Mouse (Mus musculus): ENCODE measurements around the gene Spsb1. TPM values are rescaled to one million over a fixed set of nuclear protein-coding genes. Genes with fewer than 3 reads are reported as not detected.

Gene Spsb1
- total RNA-seq, 1 experiment from 2014 or later = 0.30 TPM

GRCm38 (mm10) chr4:149964770-149965169 is 9.9 kb upstream of the Spsb1 start:
- ATAC-seq (replicated peaks in 1 of 2; ENCODE audit: insufficient read depth in 1 of 2, low FRiP score in 2 of 2, low TSS enrichment in 1 of 2, low read depth in 1 of 2, poor library complexity in 2 of 2, severe bottlenecking in 2 of 2) = no peak

DNA sequence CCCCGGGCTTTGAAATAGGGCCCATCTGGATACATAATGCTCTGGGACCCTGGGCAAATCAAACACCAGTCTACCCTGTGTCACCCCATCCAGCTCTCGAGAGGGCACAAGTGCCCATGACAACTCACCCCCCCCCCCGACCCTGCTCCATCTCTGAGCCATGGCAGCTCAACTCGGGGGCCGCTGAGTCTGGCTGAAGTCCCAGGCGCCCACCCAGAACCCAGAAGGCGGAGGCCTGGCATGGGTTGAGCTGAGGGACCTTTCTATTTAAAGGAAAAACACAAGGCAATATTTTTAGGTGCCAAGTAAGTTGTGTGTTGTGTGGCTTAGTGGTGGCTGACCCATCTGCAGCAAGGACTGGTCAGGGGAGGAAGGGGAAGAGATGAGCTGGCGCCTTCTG is 9.4 kb upstream of the Spsb1 start:
- no peak for ATAC-seq (replicated peaks in 1 of 2; ENCODE audit: insufficient read depth in 1 of 2, low FRiP score in 2 of 2, low TSS enrichment in 1 of 2, low read depth in 1 of 2, poor library complexity in 2 of 2, severe bottlenecking in 2 of 2)

- no peak for ATAC-seq (replicated peaks in 1 of 2; ENCODE audit: insufficient read depth in 1 of 2, low FRiP score in 2 of 2, low TSS enrichment in 1 of 2, low read depth in 1 of 2, poor library complexity in 2 of 2, severe bottlenecking in 2 of 2)
These were observed 5.5 kb upstream of the Spsb1 start for GRCm38 (mm10) chr4:149960391-149960790.

GRCm38 (mm10) chr4:149959816-149960215 is 5.0 kb upstream of the Spsb1 start:
- no peak for ATAC-seq (replicated peaks in 1 of 2; ENCODE audit: insufficient read depth in 1 of 2, low FRiP score in 2 of 2, low TSS enrichment in 1 of 2, low read depth in 1 of 2, poor library complexity in 2 of 2, severe bottlenecking in 2 of 2)

DNA sequence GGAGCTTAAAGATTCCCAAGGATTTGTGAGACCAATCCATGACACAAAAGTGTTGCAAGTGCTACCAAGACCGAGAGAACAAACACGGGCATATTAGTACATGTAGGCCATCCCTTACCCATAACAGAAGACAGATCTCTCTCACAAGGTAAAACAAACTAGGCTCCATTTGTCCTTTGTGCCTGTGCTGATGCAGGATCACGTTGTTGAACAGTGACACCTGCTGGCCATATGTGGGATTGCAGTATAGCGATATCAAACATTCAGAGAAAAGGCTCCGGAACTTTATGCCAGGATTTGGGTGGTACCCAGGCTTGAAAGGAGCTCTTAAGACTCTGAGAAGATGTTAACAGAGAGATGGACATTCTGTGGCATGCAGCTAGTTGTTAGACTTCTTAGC is 3.7 kb upstream of the Spsb1 start:
- ATAC-seq (replicated peaks in 1 of 2; ENCODE audit: insufficient read depth in 1 of 2, low FRiP score in 2 of 2, low TSS enrichment in 1 of 2, low read depth in 1 of 2, poor library complexity in 2 of 2, severe bottlenecking in 2 of 2) = peak in 1 of 2 experiments; percentile 23; a peak in 1 of 4 replicates

GRCm38 (mm10) chr4:149956048-149956447 is 1.2 kb upstream of the Spsb1 start:
- ATAC-seq (replicated peaks in 1 of 2; ENCODE audit: insufficient read depth in 1 of 2, low FRiP score in 2 of 2, low TSS enrichment in 1 of 2, low read depth in 1 of 2, poor library complexity in 2 of 2, severe bottlenecking in 2 of 2) = no peak

DNA sequence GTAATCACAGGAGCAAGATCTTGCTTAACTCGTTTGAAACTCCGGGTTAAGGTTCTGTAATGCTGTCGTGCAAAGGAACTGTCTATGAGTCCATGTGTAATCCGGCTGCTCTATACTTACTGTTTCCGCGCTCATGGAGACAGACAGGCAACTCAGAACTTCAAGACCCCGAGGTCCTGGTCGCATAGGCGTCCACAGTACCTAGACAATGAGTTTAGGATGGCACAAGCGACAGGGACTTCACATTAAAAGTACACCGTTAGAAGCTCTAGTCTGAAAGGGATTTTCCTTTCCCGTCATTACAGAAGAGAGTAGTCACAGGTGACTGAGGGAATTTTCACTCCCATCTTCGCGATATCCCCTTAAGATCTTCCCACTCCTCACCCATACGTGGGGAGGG is 788 bp upstream of the Spsb1 start:
- no peak; a peak in 1 of 4 replicates for ATAC-seq (replicated peaks in 1 of 2; ENCODE audit: insufficient read depth in 1 of 2, low FRiP score in 2 of 2, low TSS enrichment in 1 of 2, low read depth in 1 of 2, poor library complexity in 2 of 2, severe bottlenecking in 2 of 2)

DNA sequence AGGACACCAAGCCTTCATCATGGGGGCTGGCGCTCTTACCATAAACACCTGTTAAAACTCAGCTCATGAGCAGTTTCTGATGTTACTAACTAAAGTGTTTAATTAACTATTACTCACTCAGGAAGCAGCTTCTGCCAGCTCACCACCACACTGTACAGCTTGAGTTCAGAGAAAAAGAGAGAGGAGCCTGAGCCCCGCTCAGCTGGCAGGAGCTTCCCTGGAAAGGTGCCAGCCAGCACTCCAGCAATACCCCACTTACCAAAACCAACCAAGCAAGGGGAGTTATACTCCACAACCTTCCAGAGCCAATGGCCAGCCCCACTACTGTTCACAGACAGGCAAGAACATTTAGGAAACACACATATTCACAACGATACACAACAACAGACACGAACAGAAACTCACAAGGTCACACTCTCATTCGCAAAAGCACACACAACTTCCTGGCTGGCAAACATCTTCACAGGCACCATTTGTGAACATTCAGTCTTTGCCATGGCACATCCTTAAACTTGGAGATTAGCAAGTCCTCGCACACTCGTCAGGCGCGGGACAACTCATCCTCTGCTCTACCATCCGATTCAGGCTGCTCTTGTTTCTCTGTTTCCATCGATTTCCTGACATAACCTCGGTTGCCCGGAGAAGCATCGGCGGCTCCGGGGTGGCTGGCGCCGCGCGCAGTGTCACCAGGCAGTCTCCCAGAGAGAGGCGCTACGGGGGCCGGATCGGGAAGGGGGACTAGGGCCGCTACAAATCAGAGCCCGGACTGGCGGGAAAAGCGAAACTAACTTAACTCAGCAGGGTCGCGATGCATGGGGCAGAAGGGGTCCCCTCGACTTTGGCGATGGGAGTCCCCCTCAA is 992 bp downstream of the Spsb1 start:
- no peak for ATAC-seq (replicated peaks in 1 of 2; ENCODE audit: insufficient read depth in 1 of 2, low FRiP score in 2 of 2, low TSS enrichment in 1 of 2, low read depth in 1 of 2, poor library complexity in 2 of 2, severe bottlenecking in 2 of 2)

DNA sequence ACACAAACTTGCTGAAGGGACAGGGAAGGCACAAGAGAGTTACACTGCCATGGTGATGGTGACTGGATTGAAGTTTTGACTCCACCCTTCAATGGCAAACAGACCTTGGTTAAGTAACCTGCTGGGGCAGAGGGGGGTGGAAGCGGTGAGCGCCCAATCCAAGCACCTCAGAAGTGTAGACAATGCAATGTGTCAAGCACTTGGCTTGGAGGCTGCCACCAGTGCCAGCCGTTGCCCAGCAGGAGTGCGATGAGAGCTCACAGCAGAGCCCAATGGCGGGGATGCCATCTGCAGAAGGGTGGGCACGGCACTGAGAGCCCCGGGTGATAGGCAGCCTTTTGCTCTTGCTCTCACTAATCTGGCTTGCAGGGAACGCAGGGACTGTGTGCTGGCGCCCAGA is 2.6 kb downstream of the Spsb1 start:
- ATAC-seq (replicated peaks in 1 of 2; ENCODE audit: insufficient read depth in 1 of 2, low FRiP score in 2 of 2, low TSS enrichment in 1 of 2, low read depth in 1 of 2, poor library complexity in 2 of 2, severe bottlenecking in 2 of 2) = no peak

GRCm38 (mm10) chr4:149951201-149951600 is 3.6 kb downstream of the Spsb1 start:
- no peak for ATAC-seq (replicated peaks in 1 of 2; ENCODE audit: insufficient read depth in 1 of 2, low FRiP score in 2 of 2, low TSS enrichment in 1 of 2, low read depth in 1 of 2, poor library complexity in 2 of 2, severe bottlenecking in 2 of 2)

DNA sequence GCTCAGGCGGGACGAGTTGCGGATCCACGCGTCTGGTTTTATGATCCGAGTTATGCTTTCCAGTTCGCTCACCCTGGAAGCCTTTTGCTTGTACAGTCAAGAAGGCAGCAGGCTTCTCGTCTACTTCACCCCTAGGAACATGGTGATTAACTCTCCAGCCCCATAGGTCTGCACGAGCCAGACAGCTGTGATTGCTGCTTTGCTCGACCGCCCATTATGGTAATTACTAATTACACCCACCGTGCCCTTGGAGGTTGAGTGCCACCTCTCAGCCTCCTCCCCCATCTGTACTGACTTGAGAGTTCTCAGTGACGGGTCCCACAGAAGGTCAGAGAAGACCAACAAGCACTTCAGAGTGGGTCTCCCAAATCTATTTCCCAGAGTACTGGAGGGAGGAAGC is 5.2 kb downstream of the Spsb1 start:
- no peak for ATAC-seq (replicated peaks in 1 of 2; ENCODE audit: insufficient read depth in 1 of 2, low FRiP score in 2 of 2, low TSS enrichment in 1 of 2, low read depth in 1 of 2, poor library complexity in 2 of 2, severe bottlenecking in 2 of 2)

DNA sequence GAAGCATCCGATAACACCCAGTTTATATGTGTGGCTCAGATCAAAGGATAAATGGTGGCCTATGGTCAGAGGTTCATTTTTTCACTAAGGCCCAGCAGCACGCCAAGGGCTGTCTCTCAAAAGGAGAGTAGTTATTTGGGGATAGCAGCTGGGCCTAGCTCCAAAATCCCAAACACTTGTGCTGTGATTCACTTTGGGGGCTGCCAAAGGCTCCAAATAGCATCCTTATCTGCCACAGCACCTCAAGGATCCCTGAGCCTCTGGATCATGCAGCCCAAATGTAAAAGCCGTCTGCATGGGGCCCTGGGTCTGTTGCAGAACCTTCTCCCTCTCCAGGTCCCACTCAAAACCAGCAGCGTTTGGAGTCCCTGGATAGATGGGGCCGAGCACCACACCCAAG is 6.7 kb downstream of the Spsb1 start:
- ATAC-seq (replicated peaks in 1 of 2; ENCODE audit: insufficient read depth in 1 of 2, low FRiP score in 2 of 2, low TSS enrichment in 1 of 2, low read depth in 1 of 2, poor library complexity in 2 of 2, severe bottlenecking in 2 of 2) = no peak

GRCm38 (mm10) chr4:149947396-149947795 is 7.4 kb downstream of the Spsb1 start:
- no peak for ATAC-seq (replicated peaks in 1 of 2; ENCODE audit: insufficient read depth in 1 of 2, low FRiP score in 2 of 2, low TSS enrichment in 1 of 2, low read depth in 1 of 2, poor library complexity in 2 of 2, severe bottlenecking in 2 of 2)

DNA sequence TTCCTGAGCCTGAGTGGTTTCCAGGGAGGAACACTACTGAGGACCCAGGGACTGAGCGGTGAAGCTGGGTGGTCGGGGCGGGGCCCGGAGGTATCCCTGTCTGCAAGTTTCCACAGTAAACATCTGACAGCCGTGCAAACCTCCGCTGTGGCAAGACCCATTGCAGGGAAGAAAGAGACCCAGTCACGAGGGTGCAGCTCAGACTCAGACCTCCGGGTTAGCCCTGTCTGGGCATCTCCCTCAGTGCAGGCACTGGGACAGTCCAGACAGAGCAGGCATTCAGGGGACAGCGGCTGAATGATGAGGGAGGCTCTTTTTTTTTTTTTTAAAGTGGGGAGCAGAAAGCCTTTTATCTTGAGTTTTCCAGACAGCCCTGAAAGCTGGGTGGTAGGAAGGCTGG is 9.6 kb downstream of the Spsb1 start:
- ATAC-seq (replicated peaks in 1 of 2; ENCODE audit: insufficient read depth in 1 of 2, low FRiP score in 2 of 2, low TSS enrichment in 1 of 2, low read depth in 1 of 2, poor library complexity in 2 of 2, severe bottlenecking in 2 of 2) = no peak

DNA sequence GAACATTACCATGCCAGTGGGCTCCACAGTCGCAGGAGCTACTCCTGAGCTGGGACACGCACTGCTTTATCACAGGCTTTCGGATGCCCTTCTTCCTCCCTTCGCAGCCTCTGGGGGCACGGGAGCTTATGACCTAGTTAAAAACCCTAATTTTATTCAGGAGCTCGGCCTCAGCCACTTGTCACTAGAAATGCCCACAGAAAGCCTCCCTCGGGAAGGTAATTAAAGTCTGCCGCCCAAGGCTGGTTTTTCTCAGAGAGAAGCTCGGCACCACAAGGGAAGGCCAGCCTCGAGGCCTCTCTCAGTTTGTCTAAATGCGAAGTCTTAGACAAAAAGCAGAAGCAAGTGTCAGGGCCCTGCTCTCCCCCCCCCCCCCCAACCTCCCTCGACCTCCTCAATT is 10.6 kb downstream of the Spsb1 start:
- ATAC-seq (replicated peaks in 1 of 2; ENCODE audit: insufficient read depth in 1 of 2, low FRiP score in 2 of 2, low TSS enrichment in 1 of 2, low read depth in 1 of 2, poor library complexity in 2 of 2, severe bottlenecking in 2 of 2) = peak in 1 of 2 experiments; percentile 19; a peak in 1 of 4 replicates

DNA sequence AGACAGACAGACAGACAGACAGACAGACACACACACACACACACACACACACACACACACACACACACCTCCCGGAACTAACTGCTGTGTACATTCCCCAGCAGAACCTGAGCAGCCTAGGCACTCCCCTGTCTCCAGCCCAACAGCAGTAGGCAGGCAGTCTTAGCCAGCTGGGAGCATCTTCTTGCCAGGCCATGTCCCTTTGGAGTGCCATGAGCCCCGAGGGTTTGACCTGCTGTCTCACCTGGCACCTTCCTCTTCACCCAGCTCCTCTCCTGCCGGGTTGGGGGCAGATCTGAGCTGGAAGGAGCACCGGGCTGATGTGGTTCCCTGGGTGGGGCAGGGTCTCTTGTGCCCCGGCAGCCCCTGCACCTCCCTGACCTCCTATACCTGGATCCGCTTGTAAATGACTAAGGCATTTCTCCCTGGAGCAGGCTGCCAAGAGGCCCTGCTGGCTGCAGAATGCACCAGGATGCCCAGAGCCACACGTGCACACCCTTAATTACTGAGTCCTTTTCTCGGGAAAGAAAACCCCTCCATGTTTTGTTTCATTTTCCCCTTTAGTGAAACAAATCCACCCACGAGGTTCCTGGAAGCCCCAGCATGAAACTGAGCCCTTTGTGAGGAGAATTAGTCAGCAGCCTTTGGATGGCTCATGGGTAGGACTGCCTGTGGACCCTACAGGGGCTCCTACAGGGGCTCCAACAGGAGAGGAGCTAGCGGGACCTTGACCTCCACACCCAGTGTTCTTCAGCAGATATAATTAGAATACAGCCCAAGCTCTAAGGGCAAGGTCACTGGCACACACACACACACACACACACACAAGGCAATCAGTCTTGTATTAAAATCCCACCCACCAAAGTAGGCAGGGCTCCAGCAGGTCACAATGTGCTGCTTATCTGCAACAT is 11.8 kb downstream of the Spsb1 start:
- ATAC-seq (replicated peaks in 1 of 2; ENCODE audit: insufficient read depth in 1 of 2, low FRiP score in 2 of 2, low TSS enrichment in 1 of 2, low read depth in 1 of 2, poor library complexity in 2 of 2, severe bottlenecking in 2 of 2) = no peak

DNA sequence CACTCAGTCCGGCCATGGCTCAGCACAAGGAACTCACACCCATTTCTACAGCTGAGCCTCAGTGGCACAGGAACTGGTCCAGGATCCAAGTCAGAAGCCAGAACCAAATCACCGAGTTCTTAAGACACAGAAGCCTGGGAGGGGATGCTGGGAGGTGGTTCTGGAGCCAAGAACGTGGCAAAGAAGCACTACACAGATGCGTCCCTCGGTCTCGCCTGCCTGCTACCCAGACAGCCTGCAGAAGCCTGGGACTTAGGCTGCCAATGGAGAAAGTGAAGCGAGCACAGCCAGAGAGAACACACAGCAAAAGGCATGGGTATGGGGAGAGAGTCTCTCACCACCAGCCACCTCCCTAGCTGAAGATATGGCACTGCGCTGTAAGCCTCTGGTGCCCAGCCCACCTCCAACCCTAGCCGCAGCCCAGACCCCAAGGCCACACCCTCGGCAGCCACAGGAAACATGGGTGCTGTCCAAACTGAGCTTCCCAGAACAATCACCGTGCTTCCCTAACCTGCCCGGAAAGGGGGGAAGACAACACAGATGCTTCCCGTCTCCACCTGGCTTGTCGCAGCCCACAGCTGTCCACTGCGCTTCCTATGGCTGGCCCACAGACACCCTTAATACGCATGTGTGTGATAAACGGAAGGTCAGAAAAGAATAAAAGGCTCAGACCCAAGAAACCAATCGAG is 13.6 kb downstream of the Spsb1 start:
- peak; percentile 61 to 71 for ATAC-seq (replicated peaks in 1 of 2; ENCODE audit: insufficient read depth in 1 of 2, low FRiP score in 2 of 2, low TSS enrichment in 1 of 2, low read depth in 1 of 2, poor library complexity in 2 of 2, severe bottlenecking in 2 of 2)

DNA sequence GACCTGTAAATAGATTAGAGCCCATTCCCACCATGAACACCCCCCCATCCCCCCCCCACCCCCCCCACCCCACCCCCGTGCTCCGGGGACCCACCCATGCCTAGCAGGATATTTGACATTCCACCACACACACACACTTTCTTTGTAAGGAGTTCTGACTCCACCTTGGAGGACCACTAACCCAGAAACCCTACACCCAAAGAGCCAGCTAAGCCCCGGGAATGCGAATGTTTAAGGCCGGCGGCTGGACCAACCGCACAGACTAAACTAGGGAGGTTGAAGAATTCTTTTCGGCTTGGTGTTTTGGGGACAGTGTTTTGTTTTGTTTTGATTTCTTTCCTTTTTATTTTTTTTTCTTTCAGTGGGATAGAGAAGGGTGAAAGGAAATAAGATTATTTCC is 16.1 kb downstream of the Spsb1 start:
- no peak for ATAC-seq (replicated peaks in 1 of 2; ENCODE audit: insufficient read depth in 1 of 2, low FRiP score in 2 of 2, low TSS enrichment in 1 of 2, low read depth in 1 of 2, poor library complexity in 2 of 2, severe bottlenecking in 2 of 2)

All from hematopoietic stem cell, adult 5-6 weeks (primary cell).